Mouse (Mus musculus) brain, embryonic 14.5 days (tissue): Measurements from ENCODE around the gene Pappa2.

Source experiments
- CTCF ChIP-seq: fragments of 200-500 bp; IDR thresholded peaks from 2 replicates; pipeline ENCODE4 v1.5.1; 2012; ENCODE audit warnings: inconsistent platforms, mild to moderate bottlenecking, moderate library complexity, borderline replicate concordance; ENCODE audit not compliant: insufficient read depth, insufficient read length; ENCODE audit errors: extremely low read depth
- POLR2A ChIP-seq: fragments of 200-500 bp; IDR thresholded peaks from 2 replicates; pipeline ENCODE4 v1.6.1; 2012; ENCODE audit warnings: mild to moderate bottlenecking, inconsistent platforms, borderline replicate concordance; ENCODE audit not compliant: poor library complexity, insufficient read depth, insufficient read length, severe bottlenecking; ENCODE audit errors: extremely low read depth

DNA sequence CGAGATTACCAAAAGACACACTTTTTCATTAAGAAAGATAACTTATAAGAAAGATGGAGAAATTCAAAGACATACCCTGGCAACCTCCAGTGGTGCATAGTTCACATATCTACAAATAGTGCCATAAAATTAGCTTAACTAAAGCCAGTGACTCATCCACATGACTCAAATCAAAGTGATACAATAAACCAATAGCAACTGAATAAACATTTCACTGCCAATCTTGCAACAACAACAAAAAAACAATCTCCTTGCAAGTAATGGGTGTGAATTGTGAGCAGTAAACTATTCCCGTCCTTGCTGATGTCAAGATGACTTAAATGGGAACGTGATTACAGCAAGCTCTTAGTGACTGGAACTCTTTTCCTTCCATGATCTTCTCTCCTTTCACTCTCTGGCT lies 150.1 kb downstream of the Pappa2 start:
- TF ChIP-seq CTCF, result no peak
- no peak for TF ChIP-seq POLR2A
